In genomic region chr7:132213460-132213859, GRCm38 (mm10) we compare ENCODE assay signal across 7 mouse cellular contexts. TPM values are rescaled to one million over a fixed set of nuclear protein-coding genes. Genes with fewer than 3 reads are reported as not detected.
DNase-seq lines count a peak whose midpoint lies in the region; TF ChIP-seq lines count a peak whose summit lies in the region.

No protein-coding gene starts in this region.

- H3K36me3 ChIP-seq in CH12.LX (replicated peaks in 1 of 2; ENCODE audit: control insufficient read depth in 1 of 2, insufficient read depth in 1 of 2, low read length in 1 of 2): no peaks in the 10 kb centered on the region

- H3K27ac ChIP-seq in CH12.LX (ENCODE audit: insufficient read depth, low read depth): no peak overlapping the region

- peak; percentile 18 for DNase-seq in CH12.LX (ENCODE audit: extremely low read depth)
- DNase-seq in Muller cell, postnatal 12 days (ENCODE audit: inconsistent ontology term): peak; percentile 81
- DNase-seq in cerebellum, postnatal 10 days: peak; percentile 89 to 90
- peak; percentile 75 for DNase-seq in gastrocnemius, adult 18-20 months (ENCODE audit: low spot score)
- peak; percentile 82 to 84 for DNase-seq in kidney, postnatal 4 days
- peak; percentile 53 for DNase-seq in lung, adult 2 months
- peak; percentile 69 to 72 for DNase-seq in right cerebral cortex, postnatal 36 days (ENCODE audit: low spot score in 2 of 2)

- dilution Hi-C loops in CH12.LX (cut with MboI; ENCODE audit: extremely low pct_ligation_motif_present, extremely low pct_unique_long_range_greater_than_20kb, low sequenced_read_pairs): no loop called here

- peak; percentile 76 for TF ChIP-seq RAD21 in CH12.LX (IDR thresholded peaks at IDR 0.05; ENCODE audit: low read depth, low read length)

- no peaks in the 10 kb centered on the region for H3K79me2 ChIP-seq in CH12.LX (replicated peaks; ENCODE audit: control insufficient read depth, extremely low read depth, insufficient read depth, poor library complexity, severe bottlenecking)

- H3K27me3 ChIP-seq in CH12.LX (replicated peaks): peaks cover 84% of the 10 kb centered on the region

- H3K9ac ChIP-seq in CH12.LX (ENCODE audit: insufficient read depth, low read depth): no peak overlapping the region

- H3K9me3 ChIP-seq in CH12.LX (replicated peaks; ENCODE audit: low read length): no peaks in the 10 kb centered on the region

- no peak overlapping the region for H3K4me3 ChIP-seq in CH12.LX (replicated peaks in 1 of 3; ENCODE audit: low read depth in 2 of 3, low read length in 2 of 3, poor library complexity in 1 of 3)
- no peak overlapping the region for H3K4me3 ChIP-seq in lung, adult 2 months (replicated peaks; ENCODE audit: extremely low read depth, low read depth, low read length)

- peak; percentile 57 to 76 for TF ChIP-seq CTCF in CH12.LX (conservative IDR thresholded peaks at IDR 0.05 in 1 of 2, IDR thresholded peaks at IDR 0.05 in 1 of 2; ENCODE audit: low read depth in 2 of 2, low read length in 2 of 2)
- peak; percentile 75 for TF ChIP-seq CTCF in lung, adult 2 months (IDR thresholded peaks at IDR 0.05; ENCODE audit: insufficient read depth, low read length)

- no peak overlapping the region for H3K4me2 ChIP-seq in CH12.LX (ENCODE audit: insufficient read depth, low read depth, poor library complexity, severe bottlenecking)

- no peak for TF ChIP-seq EP300 in CH12.LX (IDR thresholded peaks at IDR 0.05; ENCODE audit: low read length)

- no peaks in the 10 kb centered on the region for H3K4me1 ChIP-seq in CH12.LX (ENCODE audit: control insufficient read depth in 1 of 2, insufficient read depth in 2 of 2)
- H3K4me1 ChIP-seq in lung, adult 2 months (ENCODE audit: control insufficient read depth, insufficient read depth, low read length): no peaks in the 10 kb centered on the region

- WGBS in lung, adult 2 months: 5% methylated on average over 8 of the region's 8 CpGs

- in situ Hi-C loops in CH12.LX (cut with MboI; ENCODE audit: low pct_ligation_motif_present, low pct_unique_long_range_greater_than_20kb, low sequenced_read_pairs): loop anchor here (10.0 kb wide), 1 partner anchor 319 kb away; no protein-coding TSS in a partner anchor

- TF ChIP-seq POLR2A in CH12.LX (IDR thresholded peaks at IDR 0.05; ENCODE audit: low read depth, low read length): no peak
- no peak for TF ChIP-seq POLR2A in lung, adult 2 months (IDR thresholded peaks at IDR 0.05; ENCODE audit: borderline replicate concordance, extremely low read depth, low read depth, low read length)

TF ChIP-seq in CH12.LX, 34 proteins besides CTCF, POLR2A, EP300 and RAD21:
- TF ChIP-seq SMC3 (IDR thresholded peaks at IDR 0.05; ENCODE audit: low read depth, low read length): peak; percentile 67
- no peak for TF ChIP-seq ETS1 (conservative IDR thresholded peaks at IDR 0.05; ENCODE audit: low read depth, low read length)

RNA-seq across cellular contexts. Expression of gene Cpxm2, which starts 58.9 kb away (rescaled TPM):
- total RNA-seq in CH12.LX (2012; rRNA removed) (not detected in 2 replicates), CH12.LX (2014; rRNA removed) (not detected in 2 replicates)
- not detected in 2 replicates for polyA plus RNA-seq in CH12.LX (2012; ENCODE audit: insufficient read length, low read depth)
- total RNA-seq in gastrocnemius, adult 18-20 months (2021): 1 to 10 TPM; 4.2 to 7.5 TPM
- 2.4 and 5.4 TPM in 2 replicates for polyA plus RNA-seq in lung, adult 2 months (2012; rRNA removed)

Comparison
In these comparisons a context has a peak if more than half of its experiments do, and no peak if none do; other contexts are left out.
1. DNase-seq: peak in every context shown above with its lines; median percentile 90 in cerebellum, postnatal 10 days; 83 in kidney, postnatal 4 days; 81 in Muller cell, postnatal 12 days; 75 in gastrocnemius, adult 18-20 months; 70 in right cerebral cortex, postnatal 36 days; 53 in lung, adult 2 months; 18 in CH12.LX.
2. RNA of gene Cpxm2, which starts 58.9 kb away (total RNA-seq): 4.2 to 7.5 TPM in gastrocnemius, adult 18-20 months; not detected in CH12.LX; every median in the first group is over 4 times any median in the second.